Mouse (Mus musculus): Measurements from ENCODE around the gene Wee2. TPM values are rescaled to one million over a fixed set of nuclear protein-coding genes. Genes with fewer than 3 reads are reported as not detected.

The Wee2 gene
- polyA plus RNA-seq, 1 experiment from 2014 or later = not detected

Other genes starting within 250 kb of the Wee2 start
- 41.9 and 44.8 TPM in 2 replicates for gene Agk, start 113.9 kb upstream of the Wee2 start, polyA plus RNA-seq (2016; fragmentation: Nextera tagmentation; extraction: Ambion mirVana)
- gene E330009J07Rik, start 3.0 kb upstream of the Wee2 start, polyA plus RNA-seq (2016; fragmentation: Nextera tagmentation; extraction: Ambion mirVana) = 10.1 and 12.4 TPM in 2 replicates
- gene Ssbp1, start 32.3 kb downstream of the Wee2 start, polyA plus RNA-seq (2016; fragmentation: Nextera tagmentation; extraction: Ambion mirVana) = 175 and 200 TPM in 2 replicates
- gene Tas2r137, start 52.1 kb downstream of the Wee2 start, polyA plus RNA-seq (2016; fragmentation: Nextera tagmentation; extraction: Ambion mirVana) = not detected in 2 replicates
- 0.30 TPM in 1 of 2 replicates, not detected in the other for gene Tas2r108, start 54.4 kb downstream of the Wee2 start, polyA plus RNA-seq (2016; fragmentation: Nextera tagmentation; extraction: Ambion mirVana)
- not detected in 2 replicates for gene Prss37, start 80.4 kb downstream of the Wee2 start, polyA plus RNA-seq (2016; fragmentation: Nextera tagmentation; extraction: Ambion mirVana)
- gene Olfr461, start 116.0 kb downstream of the Wee2 start, polyA plus RNA-seq (2016; fragmentation: Nextera tagmentation; extraction: Ambion mirVana) = 0.17 and 0.18 TPM in 2 replicates
- gene Olfr460, start 130.4 kb downstream of the Wee2 start, polyA plus RNA-seq (2016; fragmentation: Nextera tagmentation; extraction: Ambion mirVana) = not detected in 2 replicates
- 0.34 and 0.76 TPM in 2 replicates for gene Clec5a, start 146.7 kb downstream of the Wee2 start, polyA plus RNA-seq (2016; fragmentation: Nextera tagmentation; extraction: Ambion mirVana)
- gene Tas2r138, start 174.2 kb downstream of the Wee2 start, polyA plus RNA-seq (2016; fragmentation: Nextera tagmentation; extraction: Ambion mirVana) = not detected in 2 replicates
- not detected in 2 replicates for gene Mgam, start 189.7 kb downstream of the Wee2 start, polyA plus RNA-seq (2016; fragmentation: Nextera tagmentation; extraction: Ambion mirVana)

Measured in hindbrain, embryonic 10.5 days (tissue).